Mouse (Mus musculus) G1E (cell line): ENCODE measurements at regions not wholly inside any gene's neighbourhood (a gene's known extent, or its start where the extent isn't known, plus 50 kb on each side); places are given as distances from the start of the nearest gene placed in this dataset.

Source experiments
- CTCF ChIP-seq: IDR thresholded peaks from 2 replicates; pipeline ENCODE4 v1.5.1; 2012; ENCODE audit warnings: low read depth, low read length, inconsistent platforms, mixed read lengths
- POLR2AphosphoS5 ChIP-seq: IDR thresholded peaks from 2 replicates; pipeline ENCODE4 v1.6.1; 2012; ENCODE audit warnings: low read depth, low read length, inconsistent platforms; ENCODE audit not compliant: insufficient replicate concordance
- TAL1 ChIP-seq: conservative IDR thresholded peaks from 2 replicates; pipeline ENCODE4 v1.6.1; 2012; ENCODE audit warnings: low read depth, low read length, inconsistent platforms, mixed read lengths

GRCm38 (mm10) chr12:29409336-29410055 is 118.7 kb upstream of the Myt1l start:
- TF ChIP-seq CTCF (no peak), TAL1 (no peak), POLR2AphosphoS5 (no peak)
